Mouse (Mus musculus) midbrain, embryonic 16.5 days (tissue): ENCODE measurements around the gene Susd6. TPM values are rescaled to one million over a fixed set of nuclear protein-coding genes. Genes with fewer than 3 reads are reported as not detected.
A peak's percentile ranks its signal among the peaks of the same experiment; 100 is the strongest.

Experiments
- ATAC-seq: fragments of 200-750 bp; cut with Nextera tagmentation; 2 replicates; pipeline ENCODE4 v1.8.0; 2017; ENCODE audit warnings: moderate TSS enrichment
- H3K27ac ChIP-seq: fragments of 300-500 bp; sonication (generic); 2 replicates; pipeline ENCODE4 v1.5.1; 2014; ENCODE audit warnings: mild to moderate bottlenecking, low read length, mixed read lengths
- H3K27me3 ChIP-seq: fragments of 300-500 bp; sonication (generic); 2 replicates; pipeline ENCODE4 v1.6.1; 2014; ENCODE audit warnings: low read depth, low read length, mixed read lengths; ENCODE audit not compliant: control insufficient read depth, insufficient read depth
- H3K36me3 ChIP-seq: fragments of 300-500 bp; sonication (generic); 2 replicates; pipeline ENCODE4 v1.6.1; 2014; ENCODE audit warnings: mild to moderate bottlenecking, low read length, moderate library complexity, mixed read lengths; ENCODE audit not compliant: control insufficient read depth, insufficient read depth
- H3K4me1 ChIP-seq: fragments of 300-500 bp; sonication (generic); 2 replicates; pipeline ENCODE4 v1.6.1; 2014; ENCODE audit warnings: mild to moderate bottlenecking, low read length, mixed read lengths; ENCODE audit not compliant: control insufficient read depth, insufficient read depth
- H3K4me2 ChIP-seq: fragments of 300-500 bp; sonication (generic); 2 replicates; pipeline ENCODE4 v1.6.1; 2014; ENCODE audit warnings: mild to moderate bottlenecking, low read length, mixed read lengths
- H3K4me3 ChIP-seq: fragments of 300-500 bp; sonication (generic); 2 replicates; pipeline ENCODE4 v1.5.1; 2014; ENCODE audit warnings: low read depth, mild to moderate bottlenecking, low read length, moderate library complexity, mixed read lengths
- H3K9ac ChIP-seq: fragments of 300-500 bp; sonication (generic); 2 replicates; pipeline ENCODE4 v1.6.1; 2014; ENCODE audit warnings: low read depth, low read length, mixed read lengths
- H3K9me3 ChIP-seq: fragments of 300-500 bp; sonication (generic); replicated peaks from 2 replicates; pipeline ENCODE4 v1.6.1; 2014; ENCODE audit warnings: mild to moderate bottlenecking, low read length, mixed read lengths; ENCODE audit not compliant: control insufficient read depth, poor library complexity, severe bottlenecking
- WGBS: fragments of 180-500 bp; shearing (Covaris S2); extraction: QIAGEN DNeasy Blood & Tissue Kit; methylation state at CpG from one replicate; pipeline ENCODE4 v1.1.7; 2014; 5-methylcytosine and 5-hydroxymethylcytosine counted together
- polyA plus RNA-seq: library from polyadenylated mRNA; unstranded; fragments of >200 nt; fragmentation: Nextera tagmentation; extraction: Ambion mirVana; gene quantifications from 2 replicates; pipeline ENCODE4 v1.2.1, GENCODE M21; 2015

The Susd6 gene
- polyA plus RNA-seq, 1 experiment from 2014 or later: 10.4 TPM

DNA sequence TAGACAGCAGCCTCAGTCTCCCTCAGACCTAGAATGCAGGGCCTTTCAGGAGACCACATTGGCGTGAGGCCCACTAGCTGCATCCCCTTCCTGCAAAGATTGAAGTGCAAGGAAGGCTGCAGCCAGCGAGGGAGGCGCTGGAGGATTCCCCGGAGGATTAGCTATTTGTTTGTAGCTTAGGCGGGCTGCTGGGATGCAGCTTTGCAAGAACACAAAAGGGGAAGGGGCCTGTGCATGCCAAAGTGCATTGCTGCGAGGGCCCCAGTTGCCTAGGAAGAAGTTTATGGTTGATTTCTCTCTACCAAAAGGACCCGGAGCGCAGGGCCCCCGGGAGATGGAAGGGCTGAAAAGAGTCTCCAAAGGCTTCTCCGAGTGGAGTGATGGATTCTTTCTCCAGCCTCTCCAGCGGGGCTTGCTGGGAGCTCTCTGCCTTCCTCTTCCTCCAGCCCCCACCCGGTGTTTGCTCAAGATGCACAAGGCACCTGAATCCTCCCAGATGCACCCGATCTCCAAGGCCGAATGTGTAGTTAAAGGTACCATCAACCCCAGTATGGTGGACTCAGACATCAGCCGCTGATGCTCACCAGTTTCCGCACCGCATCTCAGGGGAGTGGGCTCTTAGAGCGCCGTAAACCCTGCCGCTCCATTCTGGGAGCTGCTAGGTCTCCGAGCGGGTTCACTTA lies 30.5 kb upstream of the Susd6 start:
- Histone ChIP-seq H3K4me2 (peak overlapping the region; percentile 85), H3K27me3 (no peaks in the 10 kb centered on the region), H3K27ac (peak overlapping the region; percentile 97), H3K4me1 (peaks cover 19% of the 10 kb centered on the region), H3K9me3 (peaks cover 28% of the 10 kb centered on the region), H3K4me3 (peak overlapping the region; percentile 69), H3K9ac (peak overlapping the region; percentile 94), H3K36me3 (peaks cover 41% of the 10 kb centered on the region)
- peak; percentile 55 for ATAC-seq
- under 1% methylated on average over 22 of the region's 22 CpGs for WGBS

GRCm38 (mm10) chr12:80760396-80760801 lies 29.9 kb upstream of the Susd6 start, which contains the start of gene Ccdc177:
Ccdc177 (minus strand) TSS chr12:80760687.
- ATAC-seq: peak; percentile 82
- under 1% methylated on average over 24 of the region's 24 CpGs for WGBS
- Histone ChIP-seq H3K27ac (peak within 1 kb of the TSS; percentile 97), H3K4me3 (peak within 1 kb of the TSS; percentile 69), H3K9ac (peak within 1 kb of the TSS; percentile 94), H3K4me1 (peaks cover 19% of the 10 kb centered on the region), H3K4me2 (peak within 1 kb of the TSS; percentile 85), H3K36me3 (peaks cover 36% of the 10 kb centered on the region), H3K9me3 (peaks cover 27% of the 10 kb centered on the region), H3K27me3 (no peaks in the 10 kb centered on the region)

DNA sequence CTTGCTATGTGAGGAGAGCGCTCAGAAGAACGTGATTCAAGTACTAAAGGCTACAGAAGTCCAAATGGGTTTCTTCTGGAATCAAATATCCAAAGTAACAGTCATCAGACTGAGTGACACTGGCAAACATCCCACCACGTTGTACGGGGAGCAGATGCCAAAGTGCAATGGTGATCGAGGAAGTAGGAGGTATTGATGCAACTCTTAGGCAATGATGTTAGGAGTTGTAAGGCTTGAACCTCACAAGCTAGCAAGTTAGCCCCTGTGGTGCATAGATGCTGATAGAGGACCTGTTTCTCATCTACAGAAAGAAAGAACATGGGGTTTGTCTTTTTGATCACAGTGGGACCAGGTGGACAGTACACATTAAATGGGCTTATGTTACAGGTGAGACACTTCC lies 27.3 kb upstream of the Susd6 start:
- H3K4me3 ChIP-seq: no peak overlapping the region
- H3K27ac ChIP-seq: no peak overlapping the region
- peaks cover 9% of the 10 kb centered on the region for H3K9me3 ChIP-seq
- H3K36me3 ChIP-seq: peaks cover 10% of the 10 kb centered on the region
- H3K9ac ChIP-seq: no peak overlapping the region
- no peaks in the 10 kb centered on the region for H3K27me3 ChIP-seq
- H3K4me2 ChIP-seq: no peak overlapping the region
- ATAC-seq: no peak
- peaks cover 18% of the 10 kb centered on the region for H3K4me1 ChIP-seq
- 95% methylated on average over 5 of the region's 5 CpGs for WGBS

DNA sequence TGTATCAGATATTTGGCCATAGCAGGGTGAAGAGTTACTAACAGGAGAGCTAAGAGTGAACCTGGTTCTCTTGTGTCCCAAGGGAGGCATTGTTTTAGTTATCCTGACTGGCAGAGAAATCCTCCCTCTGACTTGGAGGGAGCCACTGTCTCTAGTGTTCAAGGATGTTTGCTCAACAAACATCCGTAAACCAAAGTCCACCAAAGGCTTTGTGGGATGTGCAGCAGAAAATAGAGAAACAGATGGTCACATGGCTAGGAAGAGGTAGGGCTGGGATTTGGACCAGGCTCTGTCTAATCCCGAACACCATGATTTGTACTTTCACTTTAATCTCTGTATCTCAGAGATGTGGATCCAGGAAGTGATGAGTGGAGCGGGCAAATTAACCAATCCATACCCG lies 26.2 kb upstream of the Susd6 start:
- Histone ChIP-seq H3K4me1 (peaks cover 7% of the 10 kb centered on the region), H3K36me3 (no peaks in the 10 kb centered on the region), H3K4me2 (no peak overlapping the region), H3K9me3 (no peaks in the 10 kb centered on the region), H3K27ac (no peak overlapping the region), H3K4me3 (no peak overlapping the region), H3K27me3 (no peaks in the 10 kb centered on the region), H3K9ac (no peak overlapping the region)
- ATAC-seq: no peak
- 81% methylated on average over 4 of the region's 4 CpGs for WGBS

GRCm38 (mm10) chr12:80769697-80770096 lies 20.6 kb upstream of the Susd6 start:
- Histone ChIP-seq H3K9ac (no peak overlapping the region), H3K27me3 (no peaks in the 10 kb centered on the region), H3K4me3 (no peak overlapping the region), H3K9me3 (no peaks in the 10 kb centered on the region), H3K36me3 (no peaks in the 10 kb centered on the region), H3K4me2 (0 out of 2 replicates have a peak overlapping the region, but pooled peaks have one; percentile 36), H3K4me1 (no peaks in the 10 kb centered on the region), H3K27ac (no peak overlapping the region)
- 19% methylated on average over 11 of the region's 11 CpGs for WGBS
- peak; percentile 64; the same call in 1 of the 2 replicates for ATAC-seq

DNA sequence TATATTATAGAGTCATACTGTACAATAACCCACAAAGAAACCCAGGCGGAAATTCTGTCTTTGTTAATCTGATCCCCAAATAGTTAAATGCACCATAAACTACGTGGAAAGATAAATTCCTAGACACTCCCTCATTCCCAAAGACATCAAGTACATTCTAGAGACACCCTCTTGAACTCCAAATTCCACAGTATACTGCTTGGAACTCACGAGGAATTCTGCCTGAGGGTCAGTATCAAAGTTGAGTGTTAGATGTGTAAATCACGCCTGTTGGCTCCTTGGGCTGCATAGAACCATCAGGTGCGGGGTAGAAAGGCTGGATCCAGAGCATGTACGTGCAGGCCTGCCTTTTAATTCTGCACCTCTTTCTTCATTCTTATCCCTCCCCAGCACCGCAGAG lies 15.5 kb upstream of the Susd6 start:
- Histone ChIP-seq H3K4me3 (no peak overlapping the region), H3K9me3 (no peaks in the 10 kb centered on the region), H3K36me3 (no peaks in the 10 kb centered on the region), H3K27ac (no peak overlapping the region), H3K27me3 (no peaks in the 10 kb centered on the region), H3K9ac (no peak overlapping the region), H3K4me1 (no peaks in the 10 kb centered on the region), H3K4me2 (no peak overlapping the region)
- WGBS: 66% methylated on average over 7 of the region's 7 CpGs
- no peak for ATAC-seq

- ATAC-seq: no peak
- H3K27me3 ChIP-seq: no peaks in the 10 kb centered on the region
- H3K9me3 ChIP-seq: no peaks in the 10 kb centered on the region
- no peak overlapping the region for H3K4me2 ChIP-seq
- no peak overlapping the region for H3K27ac ChIP-seq
- no peak overlapping the region for H3K4me3 ChIP-seq
- no peaks in the 10 kb centered on the region for H3K4me1 ChIP-seq
- H3K9ac ChIP-seq: no peak overlapping the region
- 91% methylated on average over 4 of the region's 4 CpGs for WGBS
- H3K36me3 ChIP-seq: no peaks in the 10 kb centered on the region
Observed at GRCm38 (mm10) chr12:80776046-80776634, 14.2 kb upstream of the Susd6 start.

DNA sequence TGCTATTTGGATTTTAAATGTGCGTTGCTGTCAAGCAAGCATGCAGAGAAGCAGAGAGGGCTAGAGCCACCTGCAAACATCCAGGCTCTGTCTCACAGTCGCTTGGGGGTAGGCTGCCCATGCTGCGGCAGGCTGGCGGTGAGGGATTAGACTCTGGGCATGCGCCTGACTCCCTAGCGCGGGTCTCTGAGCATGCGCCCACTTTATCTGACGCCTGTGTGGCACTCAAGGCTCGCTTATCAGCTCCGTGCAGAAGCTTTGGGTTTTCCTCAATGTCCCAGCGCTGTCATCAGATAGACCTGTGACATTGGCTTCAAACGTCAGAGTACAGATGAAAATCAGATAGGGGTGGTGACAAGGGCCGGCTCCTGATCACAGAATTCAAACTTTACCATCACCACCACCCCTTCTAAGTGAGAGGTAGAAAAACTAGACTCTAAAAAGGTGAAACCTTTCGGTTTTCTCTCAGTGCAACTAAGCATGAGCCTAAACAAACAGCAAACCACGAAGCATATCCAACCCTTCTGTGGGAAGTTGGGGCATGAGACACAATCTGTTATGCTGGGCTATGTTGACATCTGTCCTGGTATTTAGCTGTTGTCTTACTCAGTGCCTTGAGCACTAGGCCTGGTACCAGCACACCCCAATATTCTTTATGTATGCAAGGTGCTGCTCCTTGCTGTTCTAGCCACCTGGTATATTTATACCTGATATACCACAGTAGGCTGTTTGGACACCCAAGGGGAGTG lies 11.9 kb upstream of the Susd6 start:
- Histone ChIP-seq H3K36me3 (no peaks in the 10 kb centered on the region), H3K4me1 (no peaks in the 10 kb centered on the region), H3K27me3 (no peaks in the 10 kb centered on the region), H3K9ac (no peak overlapping the region), H3K4me2 (no peak overlapping the region), H3K27ac (no peak overlapping the region), H3K9me3 (no peaks in the 10 kb centered on the region), H3K4me3 (no peak overlapping the region)
- ATAC-seq: no peak
- 71% methylated on average over 16 of the region's 16 CpGs for WGBS

DNA sequence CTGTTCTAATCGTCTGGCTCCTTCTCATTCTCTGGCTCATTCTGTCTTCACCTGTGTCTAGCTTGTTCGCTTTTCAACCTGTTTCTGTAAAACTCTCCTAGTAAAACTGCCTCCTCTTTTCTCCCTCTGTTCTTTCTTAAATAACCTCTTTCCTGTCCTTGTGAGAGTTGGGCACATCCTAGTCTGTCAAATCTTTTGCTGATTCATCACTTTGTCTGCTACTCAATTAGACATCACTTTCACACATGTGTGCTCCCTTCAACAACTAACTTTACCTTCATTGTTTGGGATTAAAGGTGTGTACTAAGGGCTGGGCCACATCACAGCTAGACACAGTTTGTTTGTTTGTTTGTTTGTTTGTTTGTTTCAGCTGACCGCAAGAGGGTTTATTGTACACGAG lies 10.6 kb upstream of the Susd6 start:
- Histone ChIP-seq H3K4me2 (no peak overlapping the region), H3K9ac (no peak overlapping the region), H3K9me3 (no peaks in the 10 kb centered on the region), H3K36me3 (no peaks in the 10 kb centered on the region), H3K27me3 (no peaks in the 10 kb centered on the region), H3K4me3 (no peak overlapping the region), H3K27ac (no peak overlapping the region), H3K4me1 (no peaks in the 10 kb centered on the region)
- ATAC-seq: no peak
- 92% methylated on average over 4 of the region's 4 CpGs for WGBS
